Mouse (Mus musculus): ENCODE results near the gene Pnpo.

Pnpo gene

DNA sequence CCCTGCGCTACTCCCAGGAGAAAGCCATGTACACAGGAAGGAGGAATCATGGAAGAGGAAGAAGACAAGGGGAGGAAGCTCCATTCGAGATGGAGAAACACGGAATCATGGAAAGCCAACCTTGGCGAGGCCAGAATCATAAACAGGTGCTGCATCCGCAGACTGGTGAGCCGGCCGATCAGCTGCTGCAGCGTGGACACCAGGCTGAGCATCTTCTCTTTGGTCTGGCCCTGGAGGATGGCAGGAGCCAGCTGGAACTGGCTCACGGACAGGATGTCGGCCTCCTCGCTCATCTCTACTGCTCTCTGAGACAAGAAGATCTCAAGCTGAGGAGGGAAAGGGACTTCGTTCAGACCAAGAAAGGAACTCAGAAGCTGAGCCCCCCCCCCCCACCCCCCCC, 35.2 kb downstream of the Pnpo start:
- no peak for DNase-seq (ENCODE audit: low spot score in 2 of 2)

DNA sequence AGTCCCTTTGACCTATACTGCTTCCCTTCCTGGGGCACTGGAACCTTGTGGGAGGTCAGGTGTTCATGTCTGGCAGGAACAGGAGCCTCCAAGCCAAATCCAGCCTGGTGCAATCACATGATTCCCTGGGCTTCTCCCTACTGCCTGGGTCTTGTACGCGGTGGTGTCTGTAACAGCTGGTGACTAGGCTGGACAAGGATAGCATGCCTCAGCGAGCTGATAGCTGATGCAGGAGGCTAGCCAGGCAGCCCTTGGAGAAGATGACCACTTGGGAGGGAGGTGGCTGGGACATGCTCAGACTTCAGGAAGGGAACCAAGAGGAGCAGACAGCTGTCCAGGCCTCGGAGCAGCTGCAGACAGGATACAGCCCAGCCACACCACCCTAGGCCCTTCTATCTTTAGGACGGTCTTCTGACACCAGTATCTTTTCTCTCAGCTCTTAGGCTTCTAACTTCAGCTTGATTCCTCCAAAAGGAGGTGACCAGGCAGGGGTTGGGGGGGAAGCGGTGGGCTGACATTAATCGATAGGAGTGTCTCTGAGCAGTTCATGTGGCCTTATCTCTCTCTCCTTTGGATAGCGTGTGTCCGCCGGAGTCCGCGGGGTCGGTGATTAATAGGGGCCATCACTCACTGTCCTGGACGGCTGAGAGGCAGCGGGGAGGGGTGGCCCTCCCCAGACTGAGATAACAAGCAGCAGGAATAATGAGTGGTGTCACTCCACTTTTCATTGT, 37.2 kb downstream of the Pnpo start:
- DNase-seq (ENCODE audit: low spot score in 2 of 2): no peak

- no peak for DNase-seq (ENCODE audit: low spot score in 2 of 2)
Observed at GRCm38 (mm10) chr11:96902639-96903635, 40.8 kb downstream of the Pnpo start.

DNA sequence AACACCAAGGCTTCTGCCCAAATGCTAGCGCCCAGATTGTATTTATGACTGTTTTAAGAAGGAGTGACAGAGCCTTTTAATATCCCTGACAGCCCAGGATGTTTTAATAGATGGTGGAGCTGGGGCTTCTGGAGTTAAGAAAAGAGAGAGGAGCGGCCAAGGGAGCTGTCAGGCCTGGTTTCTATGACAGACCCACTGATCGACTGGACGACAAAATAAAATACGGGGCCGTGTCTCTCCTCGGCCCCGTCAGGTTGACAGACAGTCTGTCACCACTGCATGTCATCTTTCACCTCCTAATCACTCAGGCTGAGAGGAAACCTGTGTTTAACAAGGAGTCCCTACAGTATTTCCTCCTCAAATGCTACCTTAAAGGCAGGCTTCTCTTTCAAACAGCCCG, 42.5 kb downstream of the Pnpo start:
- DNase-seq (ENCODE audit: low spot score in 2 of 2): no peak

DNA sequence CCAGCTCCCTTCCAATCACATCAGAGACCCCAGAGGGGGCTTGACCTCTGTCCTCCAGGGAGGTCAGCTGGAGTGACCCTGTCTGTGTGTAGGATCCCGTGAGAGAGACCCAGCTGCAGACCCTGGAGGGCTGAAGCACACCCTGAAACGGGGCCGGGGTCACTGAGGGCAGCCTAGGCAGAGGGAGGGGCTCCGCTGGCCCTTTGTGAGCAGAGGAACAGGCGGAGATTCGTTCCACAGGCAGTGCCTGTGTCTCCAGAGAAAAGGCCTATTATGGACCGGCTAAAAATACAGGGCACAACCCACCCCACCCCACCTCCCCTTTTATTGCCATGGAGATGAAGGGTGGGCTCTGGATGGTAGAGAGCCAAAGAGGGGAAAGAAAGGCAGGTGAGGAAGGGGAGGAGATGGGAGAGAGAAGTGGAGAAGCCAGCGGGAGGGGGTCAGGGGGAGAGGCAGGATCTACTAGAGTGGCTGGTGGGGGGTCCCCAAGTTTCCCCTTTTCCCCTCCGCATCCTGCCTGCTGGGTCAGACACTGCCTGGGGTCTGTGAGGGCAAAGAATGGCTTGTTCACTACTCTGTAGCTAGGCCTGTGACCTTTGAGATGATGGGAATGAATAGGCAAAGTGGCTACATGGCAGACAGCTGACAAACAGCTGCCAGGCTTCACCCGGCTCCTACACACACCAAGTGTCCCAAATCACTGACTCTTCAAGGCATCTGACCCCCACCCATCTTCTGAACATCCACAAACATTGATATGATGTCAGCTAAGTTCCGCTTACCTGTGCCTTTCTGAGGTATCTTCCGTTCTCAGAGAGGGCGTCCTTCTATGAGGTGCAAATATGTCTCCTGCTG, 44.1 kb downstream of the Pnpo start:
- DNase-seq (ENCODE audit: low spot score in 2 of 2): no peak

DNA sequence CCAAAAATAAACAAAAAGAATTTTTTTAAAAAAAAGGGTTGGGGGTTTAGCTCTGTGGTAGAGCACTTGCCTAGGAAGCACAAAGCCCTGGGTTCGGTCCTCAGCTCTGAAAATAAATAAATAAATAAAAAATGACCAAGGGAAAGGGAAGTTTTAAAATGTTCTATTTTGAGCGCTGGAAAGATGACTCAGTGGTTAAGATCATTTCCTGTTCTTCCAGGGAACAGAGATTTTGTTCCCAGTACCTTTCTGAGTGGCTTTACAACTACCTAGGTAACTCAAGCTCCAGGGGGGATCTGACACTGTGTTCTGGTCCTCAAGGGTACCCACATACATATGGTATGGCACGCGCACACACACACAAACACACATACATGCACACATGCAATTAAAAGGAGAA, 47.9 kb downstream of the Pnpo start:
- no peak for DNase-seq (ENCODE audit: low spot score in 2 of 2)

DNA sequence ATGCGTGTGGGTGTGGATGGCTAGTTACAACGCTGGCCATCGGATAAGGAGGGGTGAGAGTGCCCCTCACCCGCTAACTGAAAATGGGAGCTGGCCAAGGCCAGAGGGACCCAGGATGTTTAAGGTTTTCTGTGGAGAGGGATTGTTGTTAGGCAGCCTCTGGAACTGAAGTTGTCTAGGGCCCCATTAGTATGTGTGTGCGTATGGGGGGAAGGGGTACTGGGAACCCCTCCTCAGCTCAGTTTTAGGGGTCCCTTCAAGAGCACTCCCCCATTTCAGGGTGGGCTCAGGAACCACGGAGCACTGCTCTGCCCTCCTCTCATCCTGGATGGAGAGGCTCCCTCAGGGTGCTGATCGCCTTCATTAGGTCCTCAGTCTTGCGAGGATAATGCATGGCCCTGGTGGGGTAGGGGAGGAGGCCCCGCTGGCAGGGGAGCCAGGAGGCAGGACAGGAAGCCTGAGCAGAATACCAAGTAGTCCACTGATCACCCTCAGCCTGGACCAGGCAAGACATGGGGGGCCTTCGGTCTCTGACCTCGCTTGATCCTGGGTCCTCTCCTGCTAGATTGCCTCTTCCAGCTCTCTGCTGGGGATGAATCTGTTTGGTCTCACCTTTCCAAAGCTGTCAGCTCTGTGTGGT, 50.5 kb downstream of the Pnpo start:
- DNase-seq (ENCODE audit: low spot score in 2 of 2): no peak

DNA sequence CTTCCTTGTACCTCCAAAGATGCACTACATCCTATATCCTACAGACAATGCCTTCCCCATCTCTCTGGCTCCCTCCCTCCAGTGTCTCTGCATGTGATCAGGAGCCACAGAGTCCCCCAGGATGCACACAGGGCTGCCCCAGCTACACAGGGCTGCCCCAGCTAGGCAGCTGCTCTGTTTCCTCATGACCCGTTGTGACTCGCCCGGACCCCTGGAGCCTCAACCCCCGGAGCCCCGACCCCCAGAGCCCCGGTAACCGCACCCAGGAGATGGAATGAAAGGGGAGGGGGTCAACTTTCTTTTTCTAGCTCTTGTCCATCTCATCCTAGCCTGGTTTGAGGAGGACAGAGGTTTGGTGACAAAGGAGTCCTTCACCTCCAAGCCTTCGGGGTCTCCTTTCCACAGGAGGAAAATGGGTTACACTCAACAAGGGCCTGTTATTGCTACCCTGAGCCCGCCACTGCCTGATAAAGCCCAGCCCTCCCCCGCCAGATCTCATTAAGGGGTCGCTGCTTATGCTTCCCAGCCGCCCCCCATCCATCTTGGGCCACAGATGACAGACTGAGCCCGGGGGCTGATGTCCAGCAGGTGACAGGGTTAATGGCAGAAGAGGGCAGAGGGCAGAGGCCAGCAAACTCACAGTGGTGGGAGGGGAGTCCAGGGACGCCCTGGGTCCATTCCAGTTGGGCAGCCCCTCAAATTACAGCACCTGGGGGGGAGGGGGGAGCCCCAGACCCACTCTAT, 51.8 kb downstream of the Pnpo start:
- DNase-seq (ENCODE audit: low spot score in 2 of 2): no peak

Measured in spleen, postnatal 14 days (tissue).